Mouse (Mus musculus) lung, postnatal 0 days (tissue): ENCODE data around the gene Olfr1388. TPM values are rescaled to one million over a fixed set of nuclear protein-coding genes. Genes with fewer than 3 reads are reported as not detected.
"Not testable (repeated sequence)": the region's sequence is repeated elsewhere in the genome, so short reads cannot be mapped to it uniquely, and the experiment has no call there.

Experiments used
- ATAC-seq: fragments of 200-750 bp; cut with Nextera tagmentation; 2 replicates; pipeline ENCODE4 v1.8.0; 2017; ENCODE audit warnings: moderate library complexity
- DNase-seq: peaks from one replicate; pipeline ENCODE4 v3.0.0-alpha.2; 2016; ENCODE audit warnings: low spot score
- H3K27ac ChIP-seq: fragments of 300-500 bp; sonication (generic); 2 replicates; pipeline ENCODE4 v1.5.1; 2014; ENCODE audit warnings: antibody characterized with exemption, mild to moderate bottlenecking, low read length, mixed read lengths
- H3K27me3 ChIP-seq: fragments of 300-500 bp; sonication (generic); replicated peaks from 2 replicates; pipeline ENCODE4 v1.6.1; 2014; ENCODE audit warnings: low read length, mixed read lengths; ENCODE audit not compliant: insufficient read depth
- H3K36me3 ChIP-seq: fragments of 300-500 bp; sonication (generic); 2 replicates; pipeline ENCODE4 v1.6.1; 2014; ENCODE audit warnings: low read length, mixed read lengths; ENCODE audit not compliant: insufficient read depth
- H3K4me1 ChIP-seq: fragments of 300-500 bp; sonication (generic); 2 replicates; pipeline ENCODE4 v1.6.1; 2014; ENCODE audit warnings: antibody characterized with exemption, low read depth, low read length, mixed read lengths; ENCODE audit not compliant: insufficient read depth
- H3K4me2 ChIP-seq: fragments of 300-500 bp; sonication (generic); replicated peaks from 2 replicates; pipeline ENCODE4 v1.6.1; 2014; ENCODE audit warnings: low read depth, mild to moderate bottlenecking, low read length, moderate library complexity, mixed read lengths
- H3K4me3 ChIP-seq: fragments of 300-500 bp; sonication (generic); 2 replicates; pipeline ENCODE4 v1.5.1; 2014; ENCODE audit warnings: low read depth, low read length
- H3K9ac ChIP-seq: fragments of 300-500 bp; sonication (generic); replicated peaks from 2 replicates; pipeline ENCODE4 v1.6.1; 2014; ENCODE audit warnings: low read depth, mild to moderate bottlenecking
- H3K9me3 ChIP-seq: fragments of 300-500 bp; sonication (generic); 2 replicates; pipeline ENCODE4 v1.6.1; 2016; ENCODE audit warnings: low read length, mixed read lengths
- CTCF ChIP-seq: IDR thresholded peaks from 2 replicates; pipeline ENCODE4 v1.5.1; 2016; ENCODE audit warnings: antibody characterized with exemption, mild to moderate bottlenecking
- EP300 ChIP-seq: IDR thresholded peaks from 2 replicates; pipeline ENCODE4 v1.6.1; 2016; ENCODE audit warnings: antibody characterized with exemption, mild to moderate bottlenecking, control low read depth
- WGBS: fragments of 180-500 bp; shearing (Covaris S2); extraction: QIAGEN DNeasy Blood & Tissue Kit; methylation state at CpG from one replicate; pipeline ENCODE4 v1.1.7; 2014; 5-methylcytosine and 5-hydroxymethylcytosine counted together
- polyA plus RNA-seq: library from polyadenylated mRNA; unstranded; fragments of >200 nt; fragmentation: Nextera tagmentation; extraction: Ambion mirVana; gene quantifications from 2 replicates; pipeline ENCODE4 v1.2.1, GENCODE M21; 2015

The Olfr1388 gene
- polyA plus RNA-seq, result not detected in 2 replicates

- no peak for TF ChIP-seq CTCF
- no peak for TF ChIP-seq EP300
- H3K4me3 ChIP-seq, result no peak within 1 kb of the TSS
- no peak within 1 kb of the TSS for H3K27ac ChIP-seq
- H3K9ac ChIP-seq, result no peak within 1 kb of the TSS
- WGBS, result 38% methylated on average over 3 of the region's 3 CpGs
- H3K9me3 ChIP-seq, result no peaks in the 10 kb centered on the region
- H3K4me2 ChIP-seq, result no peak within 1 kb of the TSS
- H3K4me1 ChIP-seq, result no peaks in the 10 kb centered on the region
- DNase-seq (no peak), ATAC-seq (no peak)
- H3K27me3 ChIP-seq, result no peaks in the 10 kb centered on the region
- H3K36me3 ChIP-seq, result no peaks in the 10 kb centered on the region
These were observed at the start of gene Olfr1388 for GRCm38 (mm10) chr11:49436411-49436810. TSS of gene Olfr1388 (plus strand) at chr11:49436624.

GRCm38 (mm10) chr11:49392707-49393106 is 43.7 kb upstream of the Olfr1388 start:
- not testable (repeated sequence) for H3K4me3 ChIP-seq, H3K4me2 ChIP-seq, H3K36me3 ChIP-seq, H3K4me1 ChIP-seq, H3K27me3 ChIP-seq, H3K27ac ChIP-seq, DNase-seq, H3K9ac ChIP-seq, ATAC-seq, H3K9me3 ChIP-seq
- 65% methylated on average over 1 of the region's 1 CpGs for WGBS

GRCm38 (mm10) chr11:49406784-49407183 is 29.6 kb upstream of the Olfr1388 start:
- H3K36me3 ChIP-seq, result no peaks in the 10 kb centered on the region
- ATAC-seq, result no peak
- TF ChIP-seq CTCF (no peak), EP300 (no peak)
- H3K27me3 ChIP-seq, result no peaks in the 10 kb centered on the region
- H3K4me2 ChIP-seq, result no peak overlapping the region
- DNase-seq, result no peak
- no peaks in the 10 kb centered on the region for H3K4me1 ChIP-seq
- no peaks in the 10 kb centered on the region for H3K9me3 ChIP-seq
- 66% methylated on average over 3 of the region's 3 CpGs for WGBS
- H3K9ac ChIP-seq, result no peak overlapping the region
- no peak overlapping the region for H3K27ac ChIP-seq
- no peak overlapping the region for H3K4me3 ChIP-seq

DNA sequence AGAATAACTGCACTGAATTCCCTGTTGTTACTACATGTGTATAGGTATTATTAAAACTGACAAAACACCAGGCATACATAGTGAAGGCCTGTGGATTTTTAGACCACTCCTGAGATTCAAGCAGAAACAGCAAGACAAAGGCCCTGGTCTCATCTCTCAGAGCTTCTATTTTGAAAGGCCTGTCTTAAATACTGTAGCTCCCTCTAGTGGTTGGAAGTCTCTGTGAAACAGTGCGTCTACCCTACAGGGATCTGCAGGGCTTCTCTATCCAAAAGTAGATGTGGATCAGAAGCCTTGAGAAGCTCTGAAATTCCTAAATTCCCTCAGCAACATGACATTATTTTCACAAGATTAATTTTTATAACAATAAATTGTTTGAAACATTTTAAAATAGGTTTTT is 25.9 kb upstream of the Olfr1388 start:
- H3K9ac ChIP-seq, result no peak overlapping the region
- H3K4me3 ChIP-seq, result no peak overlapping the region
- H3K27ac ChIP-seq, result no peak overlapping the region
- no peaks in the 10 kb centered on the region for H3K9me3 ChIP-seq
- no peaks in the 10 kb centered on the region for H3K4me1 ChIP-seq
- ATAC-seq (no peak), DNase-seq (peak; percentile 39)
- no peak overlapping the region for H3K4me2 ChIP-seq
- 22% methylated on average over 1 of the region's 1 CpGs for WGBS
- H3K27me3 ChIP-seq, result no peaks in the 10 kb centered on the region
- TF ChIP-seq EP300, result no peak
- TF ChIP-seq CTCF, result peak; percentile 48
- H3K36me3 ChIP-seq, result no peaks in the 10 kb centered on the region

GRCm38 (mm10) chr11:49422767-49423166 is 13.7 kb upstream of the Olfr1388 start, which contains the start of gene Olfr1389:
TSS of gene Olfr1389 (plus strand) at chr11:49423067.
- Histone ChIP-seq H3K9ac (no peak within 1 kb of the TSS), H3K27ac (no peak within 1 kb of the TSS), H3K27me3 (no peaks in the 10 kb centered on the region), H3K4me3 (no peak within 1 kb of the TSS), H3K9me3 (no peaks in the 10 kb centered on the region), H3K4me2 (no peak within 1 kb of the TSS), H3K36me3 (no peaks in the 10 kb centered on the region), H3K4me1 (no peaks in the 10 kb centered on the region)
- ATAC-seq (no peak), DNase-seq (no peak)
- 95% methylated on average over 2 of the region's 2 CpGs for WGBS
- TF ChIP-seq CTCF, result no peak
- TF ChIP-seq EP300, result no peak

GRCm38 (mm10) chr11:49425257-49425927 is 11.0 kb upstream of the Olfr1388 start:
- 74% methylated on average over 1 of the region's 1 CpGs for WGBS
- no peak for DNase-seq
- no peaks in the 10 kb centered on the region for H3K9me3 ChIP-seq
- no peaks in the 10 kb centered on the region for H3K4me1 ChIP-seq
- H3K36me3 ChIP-seq, result no peaks in the 10 kb centered on the region
- H3K9ac ChIP-seq, result no peak overlapping the region
- H3K27me3 ChIP-seq, result no peaks in the 10 kb centered on the region
- TF ChIP-seq CTCF (no peak), EP300 (no peak)
- no peak overlapping the region for H3K4me2 ChIP-seq
- H3K27ac ChIP-seq, result no peak overlapping the region
- no peak overlapping the region for H3K4me3 ChIP-seq
- ATAC-seq, result no peak
